Mouse (Mus musculus) erythroblast, embryonic 14.5 days (primary cell): ENCODE results near the gene Coro2b. TPM values are rescaled to one million over a fixed set of nuclear protein-coding genes. Genes with fewer than 3 reads are reported as not detected.
"Not testable (repeated sequence)": the region's sequence is repeated elsewhere in the genome, so short reads cannot be mapped to it uniquely, and the experiment has no call there.

Experiments used
- H3K27me3 ChIP-seq: 2 replicates; pipeline ENCODE4 v1.6.1; 2012; ENCODE audit warnings: inconsistent platforms; ENCODE audit not compliant: control insufficient read depth
- H3K36me3 ChIP-seq: 2 replicates; pipeline ENCODE4 v1.6.1; 2012; ENCODE audit warnings: mild to moderate bottlenecking, inconsistent platforms; ENCODE audit not compliant: control insufficient read depth
- H3K4me1 ChIP-seq: 2 replicates; pipeline ENCODE4 v1.6.1; 2012; ENCODE audit warnings: inconsistent platforms; ENCODE audit not compliant: control insufficient read depth
- H3K4me3 ChIP-seq: replicated peaks from 2 replicates; pipeline ENCODE3; 2012; ENCODE audit warnings: moderate library complexity, mild to moderate bottlenecking, inconsistent platforms
- H3K9me3 ChIP-seq: 2 replicates; pipeline ENCODE4 v1.6.1; 2012; ENCODE audit warnings: low read length, inconsistent platforms, mixed read lengths; ENCODE audit not compliant: control insufficient read depth
- GATA1 ChIP-seq: IDR thresholded peaks from 2 replicates; pipeline ENCODE4 v1.6.1; 2012; ENCODE audit warnings: low read length, inconsistent platforms, mixed read lengths
- TAL1 ChIP-seq: IDR thresholded peaks from 3 replicates; pipeline ENCODE4 v1.6.1; 2012; ENCODE audit warnings: low read length, inconsistent platforms, mixed read lengths
- polyA plus RNA-seq: library from polyadenylated mRNA; stranded (reverse); fragments of >175 nt; gene quantifications from 2 replicates; pipeline ENCODE4 v1.2.3, GENCODE M21; 2012

Coro2b gene
- polyA plus RNA-seq, 1 experiment, result not detected

DNA sequence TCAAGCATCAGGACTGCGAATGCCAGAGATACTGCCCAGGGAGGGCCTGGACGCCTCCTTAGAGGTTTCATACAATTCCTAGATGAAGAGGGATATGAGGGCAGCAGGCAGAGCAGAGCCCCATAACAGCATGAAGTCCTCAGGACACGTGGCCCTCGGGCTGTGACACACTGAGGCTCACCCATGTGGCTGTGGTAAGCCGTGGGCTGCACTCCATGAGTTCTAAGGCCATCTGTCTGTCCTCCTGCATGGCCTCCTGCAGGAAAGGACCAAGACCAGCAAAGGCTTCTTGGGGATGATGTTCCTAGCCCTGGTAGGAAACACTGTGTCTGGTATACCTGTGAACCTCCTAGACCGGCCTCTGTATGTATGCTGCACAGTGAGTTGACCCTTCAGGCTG is 86.5 kb downstream of the Coro2b start:
- H3K9me3 ChIP-seq, result no peaks in the 10 kb centered on the region
- no peak overlapping the region for H3K4me3 ChIP-seq
- TF ChIP-seq GATA1 (no peak), TAL1 (no peak)
- H3K36me3 ChIP-seq, result no peaks in the 10 kb centered on the region
- H3K27me3 ChIP-seq, result no peaks in the 10 kb centered on the region
- no peaks in the 10 kb centered on the region for H3K4me1 ChIP-seq

DNA sequence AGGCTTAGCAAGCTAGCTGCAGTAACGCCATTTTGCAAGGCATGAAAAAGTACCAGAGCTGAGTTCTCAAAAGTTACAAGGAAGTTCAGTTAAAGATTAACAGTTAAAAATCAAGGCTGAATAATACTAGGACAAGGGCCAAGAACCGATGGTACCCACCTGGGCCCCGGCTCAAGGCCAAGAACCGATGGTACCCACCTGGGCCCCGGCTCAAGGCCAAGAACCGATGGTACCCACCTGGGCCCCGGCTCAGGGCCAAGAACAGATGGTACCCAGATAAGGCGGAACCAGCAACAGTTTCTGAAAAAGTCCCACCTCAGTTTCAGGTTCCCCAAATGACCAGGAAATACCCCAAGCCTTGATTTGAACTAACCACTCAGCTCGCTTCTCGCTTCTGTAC is 89.5 kb downstream of the Coro2b start:
- not testable (repeated sequence) for H3K4me3 ChIP-seq, H3K27me3 ChIP-seq, H3K4me1 ChIP-seq, H3K36me3 ChIP-seq, H3K9me3 ChIP-seq

- H3K4me1 ChIP-seq, result peaks cover 7% of the 10 kb centered on the region
- no peak for TF ChIP-seq TAL1
- no peak for TF ChIP-seq GATA1
- H3K9me3 ChIP-seq, result no peaks in the 10 kb centered on the region
- no peaks in the 10 kb centered on the region for H3K27me3 ChIP-seq
- no peaks in the 10 kb centered on the region for H3K36me3 ChIP-seq
- no peak overlapping the region for H3K4me3 ChIP-seq
These were observed 98.1 kb downstream of the Coro2b start for GRCm38 (mm10) chr9:62438755-62439101.

DNA sequence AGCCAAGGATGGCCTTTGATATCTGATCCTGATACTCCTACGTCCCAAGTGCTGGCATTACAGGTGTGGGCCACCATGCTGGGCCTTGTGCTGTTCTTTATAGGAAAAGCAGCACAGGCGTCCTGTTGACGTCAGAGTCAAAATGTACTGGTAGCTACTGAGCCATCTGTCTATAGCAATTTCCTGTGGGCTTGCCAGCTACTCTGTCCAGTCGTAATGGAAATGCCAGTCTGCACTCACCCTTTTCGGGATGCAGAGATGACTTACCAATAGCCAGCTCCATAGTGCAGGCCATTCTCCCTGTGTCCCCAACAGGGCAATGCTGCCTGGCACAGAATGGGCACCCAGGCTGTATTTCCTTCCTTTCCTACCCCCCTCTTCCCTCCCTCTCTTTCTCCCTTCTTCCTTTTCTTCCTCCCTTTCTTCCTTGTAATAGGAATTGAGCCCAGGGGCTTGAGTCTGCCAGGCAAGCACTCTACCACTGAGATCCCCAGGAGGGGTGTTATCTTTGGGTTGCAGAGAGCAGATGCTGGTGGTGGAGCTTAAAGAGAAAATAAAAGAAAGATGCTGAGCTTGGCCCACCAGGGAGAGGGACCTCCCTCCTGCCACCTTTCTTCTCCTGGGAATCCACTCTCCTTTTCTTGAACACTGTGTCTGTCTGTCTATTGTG is 98.6 kb downstream of the Coro2b start:
- no peak for TF ChIP-seq TAL1
- no peak for TF ChIP-seq GATA1
- Histone ChIP-seq H3K4me1 (peaks cover 7% of the 10 kb centered on the region), H3K9me3 (no peaks in the 10 kb centered on the region), H3K4me3 (no peak overlapping the region), H3K36me3 (no peaks in the 10 kb centered on the region), H3K27me3 (no peaks in the 10 kb centered on the region)

DNA sequence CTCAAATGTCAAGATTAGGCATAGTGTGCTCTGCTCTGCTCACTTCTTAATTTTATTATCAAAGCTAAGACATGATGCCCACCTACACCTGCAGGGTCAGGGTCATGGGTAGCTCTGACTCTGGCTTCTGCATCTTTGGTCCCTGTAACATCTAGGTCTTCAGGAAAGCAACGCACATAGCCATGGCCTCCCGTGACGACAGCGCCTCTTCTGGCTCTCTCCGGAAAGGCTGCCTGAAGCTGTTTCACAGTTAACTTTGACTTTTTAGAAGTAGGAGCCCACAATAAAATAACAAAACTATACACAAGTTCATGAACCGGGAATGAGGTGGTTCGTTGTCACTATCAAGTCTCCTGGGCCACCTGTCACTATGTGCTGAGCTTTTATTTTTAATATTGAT is 99.4 kb downstream of the Coro2b start:
- TF ChIP-seq GATA1 (no peak), TAL1 (no peak)
- H3K4me1 ChIP-seq, result peaks cover 7% of the 10 kb centered on the region
- H3K36me3 ChIP-seq, result no peaks in the 10 kb centered on the region
- no peak overlapping the region for H3K4me3 ChIP-seq
- no peaks in the 10 kb centered on the region for H3K27me3 ChIP-seq
- H3K9me3 ChIP-seq, result no peaks in the 10 kb centered on the region

GRCm38 (mm10) chr9:62435613-62436318 is 101.1 kb downstream of the Coro2b start:
- TF ChIP-seq TAL1 (no peak), GATA1 (no peak)
- Histone ChIP-seq H3K9me3 (no peaks in the 10 kb centered on the region), H3K36me3 (no peaks in the 10 kb centered on the region), H3K27me3 (no peaks in the 10 kb centered on the region), H3K4me3 (no peak overlapping the region), H3K4me1 (peaks cover 7% of the 10 kb centered on the region)

- Histone ChIP-seq H3K4me1 (peaks cover 4% of the 10 kb centered on the region), H3K4me3 (no peak overlapping the region), H3K9me3 (no peaks in the 10 kb centered on the region), H3K27me3 (no peaks in the 10 kb centered on the region), H3K36me3 (no peaks in the 10 kb centered on the region)
- TF ChIP-seq GATA1 (no peak), TAL1 (no peak)
These were observed 104.4 kb downstream of the Coro2b start for GRCm38 (mm10) chr9:62432261-62433060.

GRCm38 (mm10) chr9:62430741-62431140 is 106.1 kb downstream of the Coro2b start:
- no peaks in the 10 kb centered on the region for H3K27me3 ChIP-seq
- no peaks in the 10 kb centered on the region for H3K9me3 ChIP-seq
- TF ChIP-seq TAL1 (no peak), GATA1 (no peak)
- peaks cover under 1% of the 10 kb centered on the region for H3K4me1 ChIP-seq
- H3K36me3 ChIP-seq, result no peaks in the 10 kb centered on the region
- no peak overlapping the region for H3K4me3 ChIP-seq

DNA sequence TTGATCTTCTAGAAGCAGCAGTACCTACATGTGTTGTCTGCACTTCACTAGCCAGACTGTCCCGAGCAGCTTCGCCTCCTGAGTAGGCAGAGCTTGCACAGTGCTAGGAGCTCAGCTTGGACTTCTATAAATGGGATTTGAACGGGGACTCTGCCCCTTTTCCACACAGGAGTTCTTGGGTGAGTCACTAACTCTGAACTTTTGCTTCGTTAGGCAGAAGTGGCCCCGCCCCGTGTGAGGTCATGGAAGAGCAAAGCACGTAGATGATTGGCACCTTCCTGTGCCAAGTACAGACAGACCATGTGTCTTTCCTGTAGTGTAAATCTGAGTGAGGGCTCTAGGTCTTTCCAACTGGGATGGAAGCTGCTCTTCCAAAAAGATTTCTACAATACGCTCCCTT is 109.8 kb downstream of the Coro2b start:
- no peaks in the 10 kb centered on the region for H3K4me1 ChIP-seq
- H3K9me3 ChIP-seq, result no peaks in the 10 kb centered on the region
- TF ChIP-seq GATA1 (no peak), TAL1 (no peak)
- H3K4me3 ChIP-seq, result no peak overlapping the region
- H3K36me3 ChIP-seq, result no peaks in the 10 kb centered on the region
- H3K27me3 ChIP-seq, result no peaks in the 10 kb centered on the region

- no peaks in the 10 kb centered on the region for H3K4me1 ChIP-seq
- H3K9me3 ChIP-seq, result no peaks in the 10 kb centered on the region
- no peaks in the 10 kb centered on the region for H3K27me3 ChIP-seq
- no peak overlapping the region for H3K4me3 ChIP-seq
- TF ChIP-seq TAL1 (no peak), GATA1 (no peak)
- no peaks in the 10 kb centered on the region for H3K36me3 ChIP-seq
These were observed 110.3 kb downstream of the Coro2b start for GRCm38 (mm10) chr9:62426531-62426930.
